Mouse (Mus musculus): ENCODE measurements around the gene Thada. TPM values are rescaled to one million over a fixed set of nuclear protein-coding genes. Genes with fewer than 3 reads are reported as not detected.

Thada gene
- polyA plus RNA-seq, 1 experiment from 2014 or later, result 7.6 TPM

GRCm38 (mm10) chr17:84282388-84283280, 183.4 kb downstream of the Thada start:
- no peaks in the 10 kb centered on the region for H3K36me3 ChIP-seq (ENCODE audit: control insufficient read depth, insufficient read depth, low read length)
- WGBS, result 87% methylated on average over 8 of the region's 8 CpGs

GRCm38 (mm10) chr17:84279001-84279400, 187.0 kb downstream of the Thada start:
- Histone ChIP-seq H3K9me3 (ENCODE audit: control insufficient read depth, low read length) (no peaks in the 10 kb centered on the region), H3K9ac (ENCODE audit: low read length) (no peak overlapping the region), H3K36me3 (ENCODE audit: control insufficient read depth, insufficient read depth, low read length) (no peaks in the 10 kb centered on the region), H3K27ac (ENCODE audit: low read depth, low read length) (no peak overlapping the region), H3K4me2 (no peak overlapping the region), H3K27me3 (ENCODE audit: control insufficient read depth, insufficient read depth, low read length) (no peaks in the 10 kb centered on the region), H3K4me1 (ENCODE audit: control insufficient read depth, insufficient read depth, low read length) (no peaks in the 10 kb centered on the region), H3K4me3 (ENCODE audit: low read depth, low read length) (no peak overlapping the region)
- no peak for DNase-seq (ENCODE audit: low spot score, missing footprints)
- 87% methylated on average over 8 of the region's 8 CpGs for WGBS
- ATAC-seq (ENCODE audit: low FRiP score), result no peak

More at GRCm38 (mm10) chr17:84282388-84283280, 183.4 kb downstream of the Thada start:
- ATAC-seq (ENCODE audit: low FRiP score) (no peak), DNase-seq (ENCODE audit: low spot score, missing footprints) (no peak)
- Histone ChIP-seq H3K27me3 (ENCODE audit: control insufficient read depth, insufficient read depth, low read length) (no peaks in the 10 kb centered on the region), H3K9me3 (ENCODE audit: control insufficient read depth, low read length) (no peaks in the 10 kb centered on the region), H3K9ac (ENCODE audit: low read length) (no peak overlapping the region), H3K4me1 (ENCODE audit: control insufficient read depth, insufficient read depth, low read length) (no peaks in the 10 kb centered on the region), H3K27ac (ENCODE audit: low read depth, low read length) (no peak overlapping the region), H3K4me2 (no peak overlapping the region), H3K4me3 (ENCODE audit: low read depth, low read length) (no peak overlapping the region)

GRCm38 (mm10) chr17:84278193-84278953, 187.6 kb downstream of the Thada start:
- Histone ChIP-seq H3K36me3 (ENCODE audit: control insufficient read depth, insufficient read depth, low read length) (no peaks in the 10 kb centered on the region), H3K4me3 (ENCODE audit: low read depth, low read length) (no peak overlapping the region), H3K4me2 (no peak overlapping the region), H3K9ac (ENCODE audit: low read length) (no peak overlapping the region), H3K4me1 (ENCODE audit: control insufficient read depth, insufficient read depth, low read length) (no peaks in the 10 kb centered on the region), H3K9me3 (ENCODE audit: control insufficient read depth, low read length) (no peaks in the 10 kb centered on the region), H3K27ac (ENCODE audit: low read depth, low read length) (no peak overlapping the region), H3K27me3 (ENCODE audit: control insufficient read depth, insufficient read depth, low read length) (no peaks in the 10 kb centered on the region)
- DNase-seq (ENCODE audit: low spot score, missing footprints) (no peak), ATAC-seq (ENCODE audit: low FRiP score) (no peak)
- 91% methylated on average over 5 of the region's 5 CpGs for WGBS

- Histone ChIP-seq H3K9me3 (ENCODE audit: control insufficient read depth, low read length) (no peaks in the 10 kb centered on the region), H3K36me3 (ENCODE audit: control insufficient read depth, insufficient read depth, low read length) (no peaks in the 10 kb centered on the region), H3K9ac (ENCODE audit: low read length) (no peak overlapping the region), H3K27me3 (ENCODE audit: control insufficient read depth, insufficient read depth, low read length) (no peaks in the 10 kb centered on the region), H3K27ac (ENCODE audit: low read depth, low read length) (no peak overlapping the region), H3K4me3 (ENCODE audit: low read depth, low read length) (no peak overlapping the region), H3K4me1 (ENCODE audit: control insufficient read depth, insufficient read depth, low read length) (no peaks in the 10 kb centered on the region), H3K4me2 (no peak overlapping the region)
- ATAC-seq (ENCODE audit: low FRiP score), result no peak
- 91% methylated on average over 3 of the region's 3 CpGs for WGBS
- DNase-seq (ENCODE audit: low spot score, missing footprints), result no peak
Observed at GRCm38 (mm10) chr17:84274999-84275398, 191.0 kb downstream of the Thada start.

- Histone ChIP-seq H3K4me1 (ENCODE audit: control insufficient read depth, insufficient read depth, low read length) (no peaks in the 10 kb centered on the region), H3K36me3 (ENCODE audit: control insufficient read depth, insufficient read depth, low read length) (no peaks in the 10 kb centered on the region), H3K27ac (ENCODE audit: low read depth, low read length) (no peak overlapping the region), H3K4me2 (no peak overlapping the region), H3K4me3 (ENCODE audit: low read depth, low read length) (no peak overlapping the region), H3K9ac (ENCODE audit: low read length) (no peak overlapping the region), H3K27me3 (ENCODE audit: control insufficient read depth, insufficient read depth, low read length) (no peaks in the 10 kb centered on the region), H3K9me3 (ENCODE audit: control insufficient read depth, low read length) (no peaks in the 10 kb centered on the region)
- 69% methylated on average over 6 of the region's 6 CpGs for WGBS
- ATAC-seq (ENCODE audit: low FRiP score) (no peak), DNase-seq (ENCODE audit: low spot score, missing footprints) (no peak)
Observed at GRCm38 (mm10) chr17:84274163-84274562, 191.8 kb downstream of the Thada start.

GRCm38 (mm10) chr17:84272557-84273261, 193.3 kb downstream of the Thada start:
- Histone ChIP-seq H3K27me3 (ENCODE audit: control insufficient read depth, insufficient read depth, low read length) (no peaks in the 10 kb centered on the region), H3K4me2 (no peak overlapping the region), H3K27ac (ENCODE audit: low read depth, low read length) (no peak overlapping the region), H3K36me3 (ENCODE audit: control insufficient read depth, insufficient read depth, low read length) (no peaks in the 10 kb centered on the region), H3K4me3 (ENCODE audit: low read depth, low read length) (no peak overlapping the region), H3K4me1 (ENCODE audit: control insufficient read depth, insufficient read depth, low read length) (no peaks in the 10 kb centered on the region), H3K9me3 (ENCODE audit: control insufficient read depth, low read length) (no peaks in the 10 kb centered on the region), H3K9ac (ENCODE audit: low read length) (no peak overlapping the region)
- DNase-seq (ENCODE audit: low spot score, missing footprints) (no peak), ATAC-seq (ENCODE audit: low FRiP score) (no peak)
- 82% methylated on average over 5 of the region's 5 CpGs for WGBS

- no peaks in the 10 kb centered on the region for H3K27me3 ChIP-seq (ENCODE audit: control insufficient read depth, insufficient read depth, low read length)
- no peak for ATAC-seq (ENCODE audit: low FRiP score)
- no peaks in the 10 kb centered on the region for H3K9me3 ChIP-seq (ENCODE audit: control insufficient read depth, low read length)
- no peak overlapping the region for H3K4me3 ChIP-seq (ENCODE audit: low read depth, low read length)
- 93% methylated on average over 6 of the region's 6 CpGs for WGBS
- no peak for DNase-seq (ENCODE audit: low spot score, missing footprints)
- H3K9ac ChIP-seq (ENCODE audit: low read length), result no peak overlapping the region
- no peak overlapping the region for H3K27ac ChIP-seq (ENCODE audit: low read depth, low read length)
- H3K4me1 ChIP-seq (ENCODE audit: control insufficient read depth, insufficient read depth, low read length), result no peaks in the 10 kb centered on the region
- H3K4me2 ChIP-seq, result no peak overlapping the region
- H3K36me3 ChIP-seq (ENCODE audit: control insufficient read depth, insufficient read depth, low read length), result no peaks in the 10 kb centered on the region
Observed at GRCm38 (mm10) chr17:84271566-84272202, 194.3 kb downstream of the Thada start.

- Histone ChIP-seq H3K9me3 (ENCODE audit: control insufficient read depth, low read length) (no peaks in the 10 kb centered on the region), H3K27ac (ENCODE audit: low read depth, low read length) (no peak overlapping the region), H3K9ac (ENCODE audit: low read length) (no peak overlapping the region), H3K4me3 (ENCODE audit: low read depth, low read length) (no peak overlapping the region), H3K36me3 (ENCODE audit: control insufficient read depth, insufficient read depth, low read length) (no peaks in the 10 kb centered on the region), H3K27me3 (ENCODE audit: control insufficient read depth, insufficient read depth, low read length) (no peaks in the 10 kb centered on the region), H3K4me2 (no peak overlapping the region), H3K4me1 (ENCODE audit: control insufficient read depth, insufficient read depth, low read length) (no peaks in the 10 kb centered on the region)
- DNase-seq (ENCODE audit: low spot score, missing footprints), result no peak
- ATAC-seq (ENCODE audit: low FRiP score), result no peak
- 96% methylated on average over 5 of the region's 5 CpGs for WGBS
Observed at GRCm38 (mm10) chr17:84269722-84270121, 196.3 kb downstream of the Thada start.

Data from midbrain, embryonic 11.5 days (tissue).